16 mouse cellular contexts compared by ENCODE assay signal in genomic region chr5:57788775-57789509, GRCm38 (mm10).
DNase-seq lines count a peak whose midpoint lies in the region; ATAC-seq and TF ChIP-seq lines count a peak whose summit lies in the region.
"Had no signal": no experiment of that assay in that cellular context is flagged by ENCODE, and none has a peak within 500 bp of the region (broad histone marks: within the 10 kb centered on the region; RNA-seq: fewer than 3 reads in every experiment).

No protein-coding gene starts in this region.

- no peaks in the 10 kb centered on the region for H3K9me3 ChIP-seq in liver, embryonic 13.5 days (replicated peaks)
- no peaks in the 10 kb centered on the region for H3K9me3 ChIP-seq in liver, postnatal 0 days (ENCODE audit: low read length)
- no peaks in the 10 kb centered on the region for H3K9me3 ChIP-seq in intestine, embryonic 15.5 days
- no peaks in the 10 kb centered on the region for H3K9me3 ChIP-seq in midbrain, embryonic 15.5 days
- H3K9me3 ChIP-seq: G1E; megakaryocyte, embryonic 14.5 days had no signal

- 0 out of 2 replicates have a peak overlapping the region, but pooled peaks have one; percentile 9 for H3K27ac ChIP-seq in liver, embryonic 13.5 days
- no peak overlapping the region; the same call in 1 of the 2 replicates for H3K27ac ChIP-seq in liver, postnatal 0 days (ENCODE audit: low read depth)
- H3K27ac ChIP-seq in intestine, embryonic 15.5 days, result no peak overlapping the region
- no peak overlapping the region for H3K27ac ChIP-seq in midbrain, embryonic 15.5 days

- H3K9ac ChIP-seq in liver, embryonic 13.5 days, result no peak overlapping the region
- no peak overlapping the region for H3K9ac ChIP-seq in liver, postnatal 0 days (replicated peaks)
- no peak overlapping the region for H3K9ac ChIP-seq in intestine, embryonic 15.5 days
- H3K9ac ChIP-seq in midbrain, embryonic 15.5 days, result no peak overlapping the region
- H3K9ac ChIP-seq: forebrain, postnatal 0 days; lung, embryonic 14.5 days had no signal

- no peak for DNase-seq in liver, embryonic 13.5 days
- no peak for DNase-seq in liver, postnatal 0 days
- peak; percentile 29 for DNase-seq in embryo, embryonic 10.5 days (ENCODE audit: low spot score)
- DNase-seq in retina, postnatal 1 day, result no peak
- DNase-seq: adrenal gland, adult 8-10 months; cerebellum, postnatal 25 days; forebrain, postnatal 0 days; gastrocnemius, postnatal 36 days; heart, postnatal 36 days; lung, embryonic 14.5 days had no signal

- H3K4me1 ChIP-seq in liver, embryonic 13.5 days (replicated peaks), result peaks cover 4% of the 10 kb centered on the region; the same call in 1 of the 2 replicates
- 0 out of 2 replicates have a peak, but pooled peaks cover 3% of the 10 kb centered on the region for H3K4me1 ChIP-seq in liver, postnatal 0 days (ENCODE audit: insufficient read depth)
- H3K4me1 ChIP-seq in intestine, embryonic 15.5 days (replicated peaks), result no peaks in the 10 kb centered on the region
- H3K4me1 ChIP-seq in midbrain, embryonic 15.5 days, result peaks cover 3% of the 10 kb centered on the region; the same call in 1 of the 2 replicates

- no peaks in the 10 kb centered on the region for H3K36me3 ChIP-seq in liver, embryonic 13.5 days
- H3K36me3 ChIP-seq in liver, postnatal 0 days (replicated peaks; ENCODE audit: insufficient read depth, low read length), result no peaks in the 10 kb centered on the region
- no peaks in the 10 kb centered on the region for H3K36me3 ChIP-seq in intestine, embryonic 15.5 days
- no peaks in the 10 kb centered on the region for H3K36me3 ChIP-seq in midbrain, embryonic 15.5 days (replicated peaks)
- H3K36me3 ChIP-seq: G1E had no signal

- peak; percentile 48; the same call in 1 of the 2 replicates for ATAC-seq in liver, embryonic 13.5 days (ENCODE audit: low read depth)
- no peak for ATAC-seq in liver, postnatal 0 days
- peak; percentile 93 for ATAC-seq in intestine, embryonic 15.5 days
- peak; percentile 75 for ATAC-seq in midbrain, embryonic 15.5 days (replicated peaks)
- no peak for ATAC-seq in inflammation-experienced regulatory T-cells, adult 6 months
- ATAC-seq: forebrain, postnatal 0 days had no signal

- no peak for TF ChIP-seq CTCF in liver, postnatal 0 days (IDR thresholded peaks at IDR 0.05; ENCODE audit: low read depth)

- WGBS in liver, embryonic 13.5 days (ENCODE audit: insufficient replicate concordance), result 65% methylated on average over 4 of the region's 4 CpGs
- WGBS in liver, postnatal 0 days (ENCODE audit: insufficient replicate concordance), result 64% methylated on average over 4 of the region's 4 CpGs
- 45% methylated on average over 4 of the region's 4 CpGs for WGBS in intestine, embryonic 15.5 days
- WGBS in midbrain, embryonic 15.5 days, result 49% methylated on average over 4 of the region's 4 CpGs

- H3K4me3 ChIP-seq in liver, embryonic 13.5 days (replicated peaks), result no peak overlapping the region
- H3K4me3 ChIP-seq in liver, postnatal 0 days (ENCODE audit: low read depth, low read length), result no peak overlapping the region
- no peak overlapping the region for H3K4me3 ChIP-seq in intestine, embryonic 15.5 days (replicated peaks)
- no peak overlapping the region for H3K4me3 ChIP-seq in midbrain, embryonic 15.5 days
- H3K4me3 ChIP-seq: megakaryocyte, embryonic 14.5 days had no signal

- H3K27me3 ChIP-seq in liver, embryonic 13.5 days, result no peaks in the 10 kb centered on the region
- H3K27me3 ChIP-seq in liver, postnatal 0 days (ENCODE audit: insufficient read depth, low read length), result no peaks in the 10 kb centered on the region
- H3K27me3 ChIP-seq in intestine, embryonic 15.5 days (replicated peaks), result no peaks in the 10 kb centered on the region
- no peaks in the 10 kb centered on the region for H3K27me3 ChIP-seq in midbrain, embryonic 15.5 days (replicated peaks)
- H3K27me3 ChIP-seq: megakaryocyte, embryonic 14.5 days had no signal

- no peak overlapping the region for H3K4me2 ChIP-seq in liver, embryonic 13.5 days
- no peak overlapping the region for H3K4me2 ChIP-seq in liver, postnatal 0 days (ENCODE audit: low read depth, low read length)
- H3K4me2 ChIP-seq in intestine, embryonic 15.5 days (replicated peaks), result no peak overlapping the region
- no peak overlapping the region for H3K4me2 ChIP-seq in midbrain, embryonic 15.5 days
- H3K4me2 ChIP-seq: heart, embryonic 11.5 days; lung, embryonic 14.5 days had no signal

- TF ChIP-seq EP300 in liver, postnatal 0 days (IDR thresholded peaks at IDR 0.05; ENCODE audit: low read depth), result no peak

Comparison
In these comparisons a context has a peak if more than half of its experiments do, and no peak if none do; other contexts are left out.
1. ATAC-seq: peak in liver, embryonic 13.5 days (single experiment), intestine, embryonic 15.5 days (single experiment) and midbrain, embryonic 15.5 days (single experiment); none in liver, postnatal 0 days (single experiment) and inflammation-experienced regulatory T-cells, adult 6 months (single experiment).